Mouse (Mus musculus) liver, embryonic 13.5 days (tissue): ENCODE results near the gene Olfr487. TPM values are rescaled to one million over a fixed set of nuclear protein-coding genes. Genes with fewer than 3 reads are reported as not detected.
"Not testable (repeated sequence)": the region's sequence is repeated elsewhere in the genome, so short reads cannot be mapped to it uniquely, and the experiment has no call there.

Experiments used
- ATAC-seq: fragments of 200-750 bp; cut with Nextera tagmentation; 2 replicates; pipeline ENCODE4 v1.8.0; 2017; ENCODE audit warnings: low read depth, mild to moderate bottlenecking, moderate number of reproducible peaks, moderate library complexity
- DNase-seq: peaks from one replicate; pipeline ENCODE4 v3.0.0; 2022
- H3K27ac ChIP-seq: fragments of 300-500 bp; sonication (generic); 2 replicates; pipeline ENCODE4 v1.5.1; 2015; ENCODE audit warnings: moderate library complexity, mild to moderate bottlenecking, inconsistent platforms
- H3K27me3 ChIP-seq: fragments of 300-500 bp; sonication (generic); 2 replicates; pipeline ENCODE4 v1.6.1; 2015; ENCODE audit warnings: mild to moderate bottlenecking, inconsistent platforms
- H3K36me3 ChIP-seq: fragments of 300-500 bp; sonication (generic); 2 replicates; pipeline ENCODE4 v1.6.1; 2015; ENCODE audit warnings: mild to moderate bottlenecking, inconsistent platforms
- H3K4me1 ChIP-seq: fragments of 300-500 bp; sonication (generic); replicated peaks from 2 replicates; pipeline ENCODE4 v1.6.1; 2015; ENCODE audit warnings: inconsistent platforms
- H3K4me2 ChIP-seq: fragments of 300-500 bp; sonication (generic); 2 replicates; pipeline ENCODE4 v1.6.1; 2015; ENCODE audit warnings: inconsistent platforms, mild to moderate bottlenecking, moderate library complexity
- H3K4me3 ChIP-seq: fragments of 300-500 bp; sonication (generic); replicated peaks from 2 replicates; pipeline ENCODE4 v1.5.1; 2015; ENCODE audit warnings: mild to moderate bottlenecking, inconsistent platforms
- H3K9ac ChIP-seq: fragments of 300-500 bp; sonication (generic); 2 replicates; pipeline ENCODE4 v1.6.1; 2015; ENCODE audit warnings: mild to moderate bottlenecking, inconsistent platforms
- H3K9me3 ChIP-seq: fragments of 300-500 bp; sonication (generic); replicated peaks from 2 replicates; pipeline ENCODE4 v1.6.1; 2016; ENCODE audit warnings: inconsistent platforms
- WGBS: fragments of 180-500 bp; shearing (Covaris S2); methylation state at CpG from one replicate; pipeline ENCODE4 v1.1.7; 2015; ENCODE audit not compliant: insufficient replicate concordance; 5-methylcytosine and 5-hydroxymethylcytosine counted together
- polyA plus RNA-seq: library from polyadenylated mRNA; unstranded; fragments of >200 nt; fragmentation: Nextera tagmentation; extraction: Ambion mirVana; gene quantifications from 2 replicates; pipeline ENCODE4 v1.2.1, GENCODE M21; 2015

The Olfr487 gene
- polyA plus RNA-seq = not detected in 2 replicates

- H3K27ac ChIP-seq, H3K9ac ChIP-seq, H3K4me3 ChIP-seq, H3K36me3 ChIP-seq, DNase-seq, H3K4me1 ChIP-seq, ATAC-seq, H3K27me3 ChIP-seq, H3K4me2 ChIP-seq, H3K9me3 ChIP-seq: not testable (repeated sequence)
These were observed at the start of gene Olfr487 for GRCm38 (mm10) chr7:108214536-108214935. TSS of gene Olfr487 (minus strand) at chr7:108214636.

DNA sequence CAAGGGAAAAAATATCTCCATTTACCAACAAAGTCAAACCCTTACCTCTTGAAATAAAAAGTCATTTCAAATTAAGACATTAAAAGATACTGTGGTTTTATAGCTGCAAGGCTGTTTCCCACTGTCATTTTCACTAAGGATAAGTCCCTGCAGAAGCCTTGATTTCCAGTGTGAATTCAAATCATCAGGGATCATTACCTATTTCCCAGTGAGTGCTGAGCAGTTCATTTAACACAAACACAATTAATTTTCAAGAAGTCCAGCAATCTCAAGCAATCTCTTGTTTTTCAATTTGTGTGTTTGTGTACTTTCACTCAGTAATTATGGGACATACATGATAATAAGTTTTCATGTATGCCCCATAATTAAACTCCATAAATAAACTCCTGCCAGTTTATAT, 43.8 kb upstream of the Olfr487 start, which contains the start of gene Olfr488:
Olfr488 (minus strand) TSS at position 101 of the 400 bp plus-strand sequence.
- H3K4me1 ChIP-seq = no peaks in the 10 kb centered on the region
- no peak within 1 kb of the TSS for H3K4me3 ChIP-seq
- no peaks in the 10 kb centered on the region for H3K36me3 ChIP-seq
- H3K27ac ChIP-seq = no peak within 1 kb of the TSS
- H3K27me3 ChIP-seq = no peaks in the 10 kb centered on the region
- no peak for DNase-seq
- no peak within 1 kb of the TSS for H3K9ac ChIP-seq
- ATAC-seq = no peak
- no peaks in the 10 kb centered on the region; the same call in 1 of the 2 replicates for H3K9me3 ChIP-seq
- no peak within 1 kb of the TSS for H3K4me2 ChIP-seq

DNA sequence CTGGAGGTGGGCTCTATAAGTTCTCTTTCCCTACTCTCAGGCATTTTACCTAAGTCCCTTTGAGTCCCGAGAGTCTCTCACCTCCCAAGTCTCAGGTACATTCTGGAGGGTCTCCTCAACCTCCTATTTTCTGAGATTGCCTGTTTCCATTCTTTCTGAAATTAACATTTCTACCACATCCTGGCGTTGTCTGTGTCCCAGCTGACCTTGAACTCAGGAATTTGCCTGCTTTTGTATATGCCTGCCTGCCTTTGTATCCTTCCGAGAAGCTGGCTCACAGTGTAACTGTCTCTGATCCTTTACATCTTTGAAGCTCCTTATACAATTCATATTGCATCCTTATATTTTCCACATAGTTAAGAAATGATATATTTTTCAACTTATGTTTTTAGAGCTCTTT, 19.1 kb upstream of the Olfr487 start:
- no peaks in the 10 kb centered on the region for H3K36me3 ChIP-seq
- no peaks in the 10 kb centered on the region for H3K4me1 ChIP-seq
- H3K4me3 ChIP-seq = no peak overlapping the region

DNA sequence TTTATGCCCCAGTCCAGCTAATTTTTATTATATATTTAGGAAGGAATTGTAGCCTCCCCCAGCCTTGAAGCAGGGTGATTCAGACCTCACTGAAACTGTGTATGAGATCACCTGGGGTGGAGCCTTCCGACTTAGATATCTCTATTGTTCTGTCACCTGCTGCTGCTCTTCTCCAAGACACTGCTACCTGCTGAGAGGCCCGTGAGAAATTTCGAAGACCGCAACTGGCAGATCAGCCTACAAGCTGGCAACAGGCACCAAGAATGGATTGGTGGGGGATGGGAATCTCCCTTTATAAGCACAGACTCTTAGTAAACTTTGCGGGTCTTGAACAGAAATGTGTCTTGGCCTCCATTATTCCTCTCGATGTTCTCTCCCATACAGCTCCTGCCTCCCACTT, 17.5 kb downstream of the Olfr487 start:
- DNase-seq = no peak
- Histone ChIP-seq H3K4me1 (no peaks in the 10 kb centered on the region), H3K9ac (no peak overlapping the region), H3K36me3 (no peaks in the 10 kb centered on the region), H3K4me2 (no peak overlapping the region), H3K9me3 (no peaks in the 10 kb centered on the region), H3K4me3 (no peak overlapping the region), H3K27ac (no peak overlapping the region), H3K27me3 (no peaks in the 10 kb centered on the region)
- 62% methylated on average over 6 of the region's 6 CpGs for WGBS
- no peak for ATAC-seq

More for the DNA sequence above, 19.1 kb upstream of the Olfr487 start:
- no peak for DNase-seq
- H3K9me3 ChIP-seq = no peaks in the 10 kb centered on the region
- 50% methylated on average over 3 of the region's 3 CpGs for WGBS
- no peak overlapping the region for H3K4me2 ChIP-seq
- ATAC-seq = no peak
- no peak overlapping the region for H3K9ac ChIP-seq
- no peaks in the 10 kb centered on the region for H3K27me3 ChIP-seq
- H3K27ac ChIP-seq = no peak overlapping the region

- 44% methylated on average over 3 of the region's 3 CpGs for WGBS
- ATAC-seq, H3K36me3 ChIP-seq, H3K4me3 ChIP-seq, H3K4me1 ChIP-seq, H3K27ac ChIP-seq, DNase-seq, H3K27me3 ChIP-seq, H3K9me3 ChIP-seq, H3K4me2 ChIP-seq, H3K9ac ChIP-seq: not testable (repeated sequence)
These were observed 18.1 kb downstream of the Olfr487 start for GRCm38 (mm10) chr7:108196337-108196736.

- DNase-seq, H3K36me3 ChIP-seq, H3K4me3 ChIP-seq, H3K9ac ChIP-seq, H3K4me1 ChIP-seq, H3K9me3 ChIP-seq, H3K27ac ChIP-seq, ATAC-seq, H3K27me3 ChIP-seq, H3K4me2 ChIP-seq: not testable (repeated sequence)
- WGBS = 57% methylated on average over 1 of the region's 1 CpGs
These were observed 21.7 kb downstream of the Olfr487 start for GRCm38 (mm10) chr7:108192714-108193113.

DNA sequence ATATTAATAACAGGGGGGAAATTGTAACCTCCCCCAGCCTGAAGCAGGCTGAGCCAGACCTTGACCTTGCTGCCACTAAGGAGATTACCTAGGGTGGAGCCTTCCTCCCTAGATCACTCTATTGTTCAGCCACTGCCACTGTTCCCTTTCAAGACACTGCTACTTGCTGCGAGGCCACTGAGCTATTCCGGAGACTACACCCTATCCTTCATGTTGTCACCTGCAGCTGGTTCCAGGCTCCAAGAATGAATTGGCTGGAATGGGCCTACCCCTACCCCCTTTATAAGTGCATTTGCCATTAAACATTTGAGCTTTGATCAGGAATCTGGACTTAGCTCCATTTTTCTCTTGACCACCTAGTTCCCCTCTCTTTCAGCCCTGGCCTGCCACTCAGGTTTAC, 23.2 kb downstream of the Olfr487 start:
- not testable (repeated sequence) for H3K4me3 ChIP-seq, H3K4me1 ChIP-seq, H3K9me3 ChIP-seq, H3K27me3 ChIP-seq, ATAC-seq, H3K27ac ChIP-seq, H3K4me2 ChIP-seq, DNase-seq, H3K9ac ChIP-seq, H3K36me3 ChIP-seq
- WGBS = 50% methylated on average over 2 of the region's 2 CpGs

DNA sequence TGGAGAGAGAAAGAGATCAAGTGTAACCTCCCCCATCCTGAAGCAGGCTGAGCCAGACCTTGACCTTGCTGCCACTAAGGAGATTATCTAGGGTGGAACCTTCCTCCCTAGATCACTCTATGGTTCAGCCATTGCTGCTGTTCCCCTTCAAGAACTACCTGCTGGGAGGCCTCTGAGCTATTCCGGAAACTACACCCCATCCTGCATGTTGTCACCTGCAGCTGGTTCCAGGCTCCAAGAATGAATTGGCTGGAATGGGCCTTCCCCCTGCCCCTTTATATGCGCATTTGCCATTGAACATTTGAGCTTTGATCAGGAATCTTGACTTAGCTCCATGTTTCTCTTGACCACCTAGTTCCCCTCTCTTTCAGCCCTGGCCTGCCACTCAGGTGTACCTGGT, 29.2 kb downstream of the Olfr487 start:
- not testable (repeated sequence) for H3K4me2 ChIP-seq, ATAC-seq, H3K9ac ChIP-seq, H3K36me3 ChIP-seq, H3K27ac ChIP-seq, DNase-seq, H3K4me1 ChIP-seq, H3K4me3 ChIP-seq, H3K9me3 ChIP-seq, H3K27me3 ChIP-seq
- 53% methylated on average over 2 of the region's 2 CpGs for WGBS

DNA sequence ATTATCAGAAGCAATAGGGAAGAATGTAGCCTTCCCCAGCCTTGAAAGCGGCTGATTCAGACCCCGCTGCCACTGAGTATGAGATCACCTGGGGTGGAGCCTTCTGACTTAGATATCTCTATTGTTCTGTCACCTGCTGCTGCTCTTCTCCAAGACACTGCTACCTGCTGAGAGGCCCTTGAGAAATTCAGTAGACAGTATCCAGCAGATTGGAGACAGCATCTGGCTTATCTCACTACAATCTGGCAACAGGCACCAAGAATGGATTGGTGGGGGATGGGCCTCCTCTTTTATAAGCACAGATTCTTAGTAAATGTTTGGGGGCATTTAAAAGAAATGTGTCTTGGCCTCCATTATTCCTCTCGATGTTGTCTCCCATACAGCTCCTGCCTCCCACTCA, 30.0 kb downstream of the Olfr487 start:
- H3K4me1 ChIP-seq, H3K4me3 ChIP-seq, H3K27me3 ChIP-seq, DNase-seq, H3K36me3 ChIP-seq, H3K27ac ChIP-seq, H3K9ac ChIP-seq, H3K4me2 ChIP-seq, H3K9me3 ChIP-seq, ATAC-seq: not testable (repeated sequence)
- 68% methylated on average over 3 of the region's 3 CpGs for WGBS

DNA sequence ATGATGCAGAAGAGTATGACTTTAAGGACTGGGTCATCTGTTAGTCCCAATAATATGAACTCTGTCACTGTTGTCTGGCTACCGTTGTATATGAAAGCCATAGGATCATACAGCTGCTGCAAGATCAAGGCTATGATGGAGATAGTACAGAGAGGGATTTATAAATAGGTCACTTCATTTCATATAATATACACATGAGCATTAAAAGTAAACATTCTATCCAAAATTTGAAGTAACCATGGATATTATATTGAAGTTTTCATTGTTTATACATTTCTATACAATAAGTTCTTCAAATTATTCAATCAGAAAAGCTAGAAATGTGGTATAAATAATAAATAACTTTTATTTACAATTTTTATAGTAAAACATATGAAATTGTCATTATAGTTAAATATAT, 41.8 kb downstream of the Olfr487 start, which contains the start of gene Olfr486:
Olfr486 (minus strand) TSS at position 101 of the 400 bp plus-strand sequence.
- not testable (repeated sequence) for H3K27ac ChIP-seq, H3K9me3 ChIP-seq, H3K4me3 ChIP-seq, H3K36me3 ChIP-seq, H3K4me1 ChIP-seq, H3K27me3 ChIP-seq, DNase-seq, H3K4me2 ChIP-seq, ATAC-seq, H3K9ac ChIP-seq
- 90% methylated on average over 1 of the region's 1 CpGs for WGBS

DNA sequence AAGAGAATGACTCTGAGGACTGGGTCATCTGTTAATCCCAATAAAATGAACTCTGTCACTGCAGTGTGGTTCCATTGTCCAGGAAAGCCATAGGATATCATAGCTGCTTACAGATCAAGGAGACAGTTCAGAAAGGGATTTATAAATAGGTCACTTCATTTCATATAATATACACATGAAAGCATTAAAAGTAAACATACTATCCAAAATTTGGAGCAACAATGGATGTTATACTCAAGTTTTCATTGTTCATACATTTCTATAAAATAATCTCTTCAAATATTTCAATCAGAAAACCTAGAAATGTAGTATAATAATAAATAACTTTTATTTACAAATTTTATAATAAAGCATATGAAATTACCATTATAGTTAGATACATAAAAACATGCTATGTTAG, 54.7 kb downstream of the Olfr487 start, which contains the start of gene Olfr485:
Olfr485 (minus strand) TSS at position 101 of the 400 bp plus-strand sequence.
- Histone ChIP-seq H3K9me3 (no peaks in the 10 kb centered on the region), H3K4me1 (no peaks in the 10 kb centered on the region), H3K4me2 (no peak within 1 kb of the TSS), H3K27me3 (no peaks in the 10 kb centered on the region), H3K36me3 (no peaks in the 10 kb centered on the region), H3K9ac (no peak within 1 kb of the TSS), H3K4me3 (no peak within 1 kb of the TSS), H3K27ac (no peak within 1 kb of the TSS)
- DNase-seq = no peak
- ATAC-seq = no peak
